Mouse (Mus musculus) stomach, embryonic 16.5 days (tissue): ENCODE measurements around the gene Pde4c. TPM values are rescaled to one million over a fixed set of nuclear protein-coding genes. Genes with fewer than 3 reads are reported as not detected.
A peak's percentile ranks its signal among the peaks of the same experiment; 100 is the strongest.

Experiments
- ATAC-seq: fragments of 200-750 bp; cut with Nextera tagmentation; 2 replicates; pipeline ENCODE4 v1.8.0; 2017; ENCODE audit warnings: moderate number of reproducible peaks, moderate TSS enrichment; ENCODE audit not compliant: insufficient read depth, low FRiP score
- H3K27ac ChIP-seq: fragments of 300-500 bp; sonication (generic); 2 replicates; pipeline ENCODE4 v1.5.1; 2014; ENCODE audit warnings: low read length
- H3K27me3 ChIP-seq: fragments of 300-500 bp; sonication (generic); 2 replicates; pipeline ENCODE4 v1.6.1; 2014; ENCODE audit warnings: low read length, control low read depth, mixed read lengths; ENCODE audit not compliant: control insufficient read depth, insufficient read depth
- H3K36me3 ChIP-seq: fragments of 300-500 bp; sonication (generic); 2 replicates; pipeline ENCODE4 v1.6.1; 2014; ENCODE audit warnings: low read length; ENCODE audit not compliant: control insufficient read depth, insufficient read depth
- H3K4me1 ChIP-seq: fragments of 300-500 bp; sonication (generic); 2 replicates; pipeline ENCODE4 v1.6.1; 2014; ENCODE audit warnings: low read length, control low read depth, mixed read lengths; ENCODE audit not compliant: control insufficient read depth, insufficient read depth
- H3K4me2 ChIP-seq: fragments of 300-500 bp; sonication (generic); 2 replicates; pipeline ENCODE4 v1.6.1; 2014; ENCODE audit warnings: low read depth, low read length, mixed read lengths
- H3K4me3 ChIP-seq: fragments of 300-500 bp; sonication (generic); replicated peaks from 2 replicates; pipeline ENCODE4 v1.5.1; 2014; ENCODE audit warnings: mild to moderate bottlenecking, low read length
- H3K9ac ChIP-seq: fragments of 300-500 bp; sonication (generic); 2 replicates; pipeline ENCODE4 v1.6.1; 2014; ENCODE audit warnings: low read length
- H3K9me3 ChIP-seq: fragments of 300-500 bp; sonication (generic); replicated peaks from 2 replicates; pipeline ENCODE4 v1.6.1; 2016; ENCODE audit warnings: low read length, control low read depth; ENCODE audit not compliant: control insufficient read depth
- WGBS: fragments of 180-500 bp; shearing (Covaris S2); extraction: QIAGEN DNeasy Blood & Tissue Kit; methylation state at CpG from one replicate; pipeline ENCODE4 v1.1.7; 2014; 5-methylcytosine and 5-hydroxymethylcytosine counted together
- polyA plus RNA-seq: library from polyadenylated mRNA; unstranded; fragments of >200 nt; fragmentation: Nextera tagmentation; extraction: Ambion mirVana; gene quantifications from 2 replicates; pipeline ENCODE4 v1.2.1, GENCODE M21; 2015

Gene Pde4c
- polyA plus RNA-seq, 1 experiment from 2014 or later, result 0.23 TPM

DNA sequence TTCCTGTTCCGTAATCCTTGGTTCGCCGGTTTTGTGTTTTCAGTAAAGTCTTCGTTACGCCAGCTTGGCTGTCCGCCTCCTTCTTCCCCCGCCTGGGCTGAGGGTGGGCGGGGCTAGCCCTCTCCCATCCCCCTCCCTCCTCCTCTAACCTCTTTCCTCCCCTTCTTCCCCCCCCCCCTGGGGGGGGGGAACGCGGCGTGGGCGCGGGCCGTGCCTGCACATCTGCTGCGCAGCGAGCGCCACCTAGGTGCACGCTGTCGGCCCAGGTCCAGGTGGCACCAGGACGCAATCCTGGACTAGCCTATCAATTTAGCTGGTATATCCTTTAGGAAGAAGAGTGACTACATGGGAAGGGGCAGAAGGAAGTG lies 23.0 kb upstream of the Pde4c start:
- ATAC-seq, result peak; percentile 7
- Histone ChIP-seq H3K4me1 (peaks cover 46% of the 10 kb centered on the region), H3K4me2 (peak overlapping the region; percentile 72), H3K4me3 (peak overlapping the region; percentile 99), H3K27me3 (no peaks in the 10 kb centered on the region), H3K9ac (peak overlapping the region; percentile 100), H3K9me3 (no peaks in the 10 kb centered on the region), H3K36me3 (0 out of 2 replicates have a peak, but pooled peaks cover 5% of the 10 kb centered on the region), H3K27ac (peak overlapping the region; percentile 99)
- WGBS, result 2% methylated on average over 20 of the region's 20 CpGs

DNA sequence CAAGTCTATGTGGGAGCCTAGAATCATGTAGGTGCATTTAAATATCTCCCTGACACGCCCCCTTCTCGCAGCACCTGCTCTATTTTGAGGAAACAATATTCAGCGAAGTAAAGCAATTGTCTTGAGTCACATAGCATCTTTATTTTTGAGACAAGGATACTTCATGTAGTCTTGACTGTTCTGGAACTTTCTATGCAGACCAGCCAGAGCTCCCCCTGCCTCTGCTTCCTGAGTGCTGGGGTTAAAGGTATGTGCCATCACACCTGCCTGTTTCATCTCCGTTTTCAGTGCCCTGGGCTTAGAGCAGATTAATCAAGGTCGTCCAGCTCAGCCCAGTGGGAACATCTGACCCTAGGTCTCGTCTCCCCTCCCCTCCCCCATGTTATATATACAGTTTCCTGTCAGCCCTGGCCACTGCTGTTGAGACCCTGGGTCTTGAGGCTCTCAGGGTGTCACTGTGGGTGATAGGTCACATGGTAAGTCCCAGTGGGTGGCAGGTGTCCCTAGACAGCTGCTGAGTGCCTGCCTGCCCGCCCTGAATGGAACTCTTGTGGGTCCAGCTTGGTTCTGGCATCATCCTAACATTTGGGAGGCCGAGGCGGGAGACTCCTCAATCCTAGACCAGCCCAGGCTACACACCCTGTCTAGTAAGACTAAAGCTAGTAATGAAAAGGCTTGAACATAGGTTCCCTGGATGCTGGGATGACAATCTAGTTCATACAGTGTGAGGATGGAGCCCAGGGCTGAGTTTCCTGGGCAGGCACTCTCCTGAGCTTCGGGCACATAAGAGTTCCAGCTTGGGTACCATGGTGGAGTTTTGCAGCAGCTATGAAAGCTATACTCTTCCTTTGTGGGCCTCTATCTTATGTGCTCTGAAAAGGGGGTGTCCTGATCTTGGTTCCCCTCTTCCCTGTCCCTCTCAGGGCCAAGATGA lies 22.2 kb upstream of the Pde4c start:
- Histone ChIP-seq H3K27me3 (no peaks in the 10 kb centered on the region), H3K36me3 (0 out of 2 replicates have a peak, but pooled peaks cover 5% of the 10 kb centered on the region), H3K4me1 (peaks cover 38% of the 10 kb centered on the region), H3K9me3 (no peaks in the 10 kb centered on the region), H3K9ac (peak overlapping the region; percentile 100), H3K4me3 (peak overlapping the region; percentile 99), H3K4me2 (peak overlapping the region; percentile 72), H3K27ac (peak overlapping the region; percentile 99; the same call in 1 of the 2 replicates)
- ATAC-seq, result no peak
- WGBS, result 47% methylated on average over 10 of the region's 10 CpGs

DNA sequence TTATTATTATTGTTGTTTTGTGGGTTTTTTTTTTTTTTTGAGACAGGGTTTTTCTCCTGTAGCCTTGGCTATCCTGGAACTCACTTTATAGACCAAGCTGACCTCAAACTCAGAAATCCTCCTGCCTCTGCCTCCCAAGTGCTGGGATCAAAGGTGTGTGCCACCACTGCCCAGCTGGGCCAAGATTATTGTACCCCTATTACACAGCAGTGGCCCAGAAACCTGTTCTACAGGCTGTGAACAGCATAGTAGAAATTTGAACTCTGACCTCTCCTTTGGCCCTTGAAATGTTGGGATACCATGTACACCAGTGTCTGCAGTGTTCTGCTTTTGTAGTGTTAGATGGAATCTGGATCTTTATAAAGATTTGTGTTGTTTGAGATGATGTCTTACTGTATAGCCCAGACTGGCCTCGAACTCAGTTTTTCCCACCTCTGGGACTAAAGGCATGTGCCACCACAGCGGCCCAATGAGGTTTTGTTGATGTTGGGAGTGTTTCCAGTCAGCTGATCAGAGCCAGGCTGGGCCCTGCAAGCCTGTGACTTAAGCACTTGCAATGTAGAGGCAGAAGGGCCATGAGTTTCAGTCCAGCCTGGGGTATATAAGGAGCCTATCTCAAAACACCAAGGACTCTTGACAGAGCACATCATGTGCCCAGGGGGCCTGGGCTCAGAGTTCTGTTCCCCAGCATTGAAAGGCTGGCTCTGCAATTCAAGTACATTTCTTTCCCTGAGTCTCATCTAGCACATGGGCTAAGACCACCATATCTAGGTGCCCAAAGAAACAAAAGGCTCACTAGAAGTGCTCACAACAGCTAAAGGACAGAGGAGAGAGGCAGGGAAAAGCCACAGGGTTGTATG lies 21.3 kb upstream of the Pde4c start:
- 71% methylated on average over 2 of the region's 2 CpGs for WGBS
- peak overlapping the region; percentile 46 for H3K9ac ChIP-seq
- H3K36me3 ChIP-seq, result 0 out of 2 replicates have a peak, but pooled peaks cover 5% of the 10 kb centered on the region
- peak overlapping the region; percentile 99 for H3K4me3 ChIP-seq
- peaks cover 29% of the 10 kb centered on the region for H3K4me1 ChIP-seq
- no peaks in the 10 kb centered on the region for H3K27me3 ChIP-seq
- peak overlapping the region; percentile 72 for H3K4me2 ChIP-seq
- 0 out of 2 replicates have a peak overlapping the region, but pooled peaks have one; percentile 2 for H3K27ac ChIP-seq
- ATAC-seq, result no peak
- H3K9me3 ChIP-seq, result no peaks in the 10 kb centered on the region

DNA sequence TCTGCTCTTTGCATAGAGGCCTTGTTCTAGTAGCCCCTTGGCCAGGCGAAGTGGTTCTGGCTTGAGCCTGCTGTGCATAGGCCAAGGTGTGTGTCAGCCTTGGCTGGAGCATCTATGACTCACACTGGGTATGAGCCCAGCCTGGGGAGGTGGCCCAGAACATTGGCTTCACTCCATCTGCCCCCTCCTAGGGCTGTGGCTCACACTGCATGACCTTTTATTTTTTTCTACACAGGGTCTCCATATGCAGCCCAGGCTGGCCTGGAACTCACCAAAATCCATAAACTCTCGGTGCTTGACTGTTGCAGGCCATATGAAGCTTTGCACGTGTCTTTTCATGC lies 20.7 kb upstream of the Pde4c start:
- no peaks in the 10 kb centered on the region for H3K9me3 ChIP-seq
- no peak overlapping the region for H3K4me3 ChIP-seq
- H3K27me3 ChIP-seq, result no peaks in the 10 kb centered on the region
- 0 out of 2 replicates have a peak, but pooled peaks cover 5% of the 10 kb centered on the region for H3K36me3 ChIP-seq
- 0 out of 2 replicates have a peak overlapping the region, but pooled peaks have one; percentile 72 for H3K4me2 ChIP-seq
- peaks cover 23% of the 10 kb centered on the region for H3K4me1 ChIP-seq
- ATAC-seq, result no peak
- H3K27ac ChIP-seq, result 0 out of 2 replicates have a peak overlapping the region, but pooled peaks have one; percentile 2
- 0 out of 2 replicates have a peak overlapping the region, but pooled peaks have one; percentile 5 for H3K9ac ChIP-seq
- 69% methylated on average over 3 of the region's 3 CpGs for WGBS

DNA sequence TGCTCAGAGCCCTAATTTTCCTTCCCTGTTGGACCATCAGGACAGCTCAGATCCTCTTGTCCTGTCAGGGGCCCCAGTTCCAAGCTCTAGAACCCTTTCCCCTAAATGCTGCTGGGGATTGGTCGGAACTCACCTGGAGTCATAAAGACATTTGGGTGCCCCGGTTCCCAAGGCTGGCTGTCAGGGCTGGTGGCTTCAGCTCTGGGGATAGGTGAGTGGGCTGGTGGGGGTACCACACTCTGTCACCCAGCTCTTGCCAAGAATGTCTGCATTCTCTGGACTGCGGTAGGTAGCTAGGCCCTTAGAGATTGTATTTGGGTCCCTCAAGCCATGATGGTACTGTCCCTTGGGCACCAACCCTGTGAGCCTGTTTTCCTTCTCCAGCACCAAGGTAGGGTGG lies 20.2 kb upstream of the Pde4c start, which contains the start of gene Iqcn:
TSS of gene Iqcn (plus strand) at position 171 of the 400 bp plus-strand sequence.
- Histone ChIP-seq H3K36me3 (0 out of 2 replicates have a peak, but pooled peaks cover 5% of the 10 kb centered on the region), H3K4me2 (peak within 1 kb of the TSS; percentile 72; the same call in 1 of the 2 replicates), H3K4me3 (no peak within 1 kb of the TSS), H3K27ac (0 out of 2 replicates have a peak within 1 kb of the TSS, but pooled peaks have one; percentile 2), H3K4me1 (peaks cover 19% of the 10 kb centered on the region), H3K9me3 (no peaks in the 10 kb centered on the region), H3K27me3 (no peaks in the 10 kb centered on the region), H3K9ac (peak within 1 kb of the TSS; percentile 5; the same call in 1 of the 2 replicates)
- ATAC-seq, result no peak
- 92% methylated on average over 3 of the region's 3 CpGs for WGBS

DNA sequence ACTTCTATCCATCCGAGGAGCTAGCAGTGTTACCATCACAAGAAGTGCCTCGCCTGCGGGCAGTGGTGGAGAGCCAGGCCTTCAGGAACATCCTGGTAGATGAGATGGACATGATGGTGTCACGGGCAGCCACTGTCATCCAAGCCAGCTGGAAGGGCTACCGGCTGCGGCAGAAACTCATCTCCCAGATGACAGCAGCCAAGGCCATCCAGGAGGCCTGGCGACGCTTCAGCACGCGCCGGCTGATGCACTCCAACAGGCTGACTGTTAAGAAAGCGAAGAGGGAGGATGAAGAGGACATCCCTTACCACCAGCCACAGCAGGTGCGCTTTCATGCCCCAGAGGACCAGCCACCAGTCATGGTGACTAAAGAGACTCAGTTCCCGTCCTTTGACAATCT lies 15.2 kb upstream of the Pde4c start:
- Histone ChIP-seq H3K9ac (no peak overlapping the region), H3K27ac (no peak overlapping the region), H3K4me2 (no peak overlapping the region), H3K27me3 (no peaks in the 10 kb centered on the region), H3K9me3 (no peaks in the 10 kb centered on the region), H3K4me3 (no peak overlapping the region), H3K36me3 (no peaks in the 10 kb centered on the region), H3K4me1 (no peaks in the 10 kb centered on the region)
- no peak for ATAC-seq
- 88% methylated on average over 14 of the region's 14 CpGs for WGBS

DNA sequence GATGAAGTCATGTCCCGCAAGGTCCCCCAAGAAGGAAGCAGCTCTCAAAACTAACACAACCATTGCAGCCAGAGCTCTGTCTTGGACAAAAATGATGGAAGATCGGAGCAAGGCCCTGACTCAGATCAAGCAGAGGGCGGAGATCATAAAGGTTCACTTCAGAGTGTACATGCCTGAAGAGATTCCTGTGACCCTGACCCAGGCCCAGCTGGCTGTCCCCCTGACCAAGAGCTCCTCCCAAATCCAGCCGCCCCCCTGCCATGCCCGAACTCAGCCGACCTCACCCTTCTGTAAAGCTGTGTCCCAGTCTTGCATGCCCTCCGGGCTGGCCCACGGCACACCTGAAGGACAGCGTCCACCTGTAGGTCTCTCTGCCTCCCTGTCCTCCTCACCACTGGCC lies 13.7 kb upstream of the Pde4c start:
- no peaks in the 10 kb centered on the region for H3K4me1 ChIP-seq
- no peak overlapping the region for H3K27ac ChIP-seq
- H3K9ac ChIP-seq, result no peak overlapping the region
- WGBS, result 85% methylated on average over 9 of the region's 9 CpGs
- no peak overlapping the region for H3K4me3 ChIP-seq
- H3K9me3 ChIP-seq, result no peaks in the 10 kb centered on the region
- no peaks in the 10 kb centered on the region for H3K27me3 ChIP-seq
- H3K4me2 ChIP-seq, result no peak overlapping the region
- no peaks in the 10 kb centered on the region for H3K36me3 ChIP-seq
- no peak for ATAC-seq

DNA sequence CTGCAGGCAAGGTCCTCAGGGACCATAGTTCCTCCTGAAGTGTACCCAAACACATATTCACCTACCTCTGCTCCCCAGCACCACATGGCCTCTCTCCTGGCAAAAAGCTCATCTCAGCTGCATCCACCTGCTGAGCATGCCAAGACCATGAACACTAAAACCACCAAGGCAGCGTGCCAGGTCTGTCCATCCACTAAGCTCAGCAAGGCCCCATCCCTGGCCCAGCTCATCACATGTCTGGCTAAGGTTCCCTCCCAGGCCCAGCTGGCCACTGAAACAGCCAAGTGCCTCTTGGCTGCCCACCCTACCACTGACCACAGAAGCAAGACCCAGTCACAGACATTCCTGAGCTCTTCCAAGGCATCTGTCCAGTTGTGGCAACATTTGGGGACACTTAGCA lies 13.2 kb upstream of the Pde4c start:
- H3K27ac ChIP-seq, result no peak overlapping the region
- 85% methylated on average over 1 of the region's 1 CpGs for WGBS
- no peaks in the 10 kb centered on the region for H3K9me3 ChIP-seq
- H3K36me3 ChIP-seq, result no peaks in the 10 kb centered on the region
- no peak for ATAC-seq
- no peak overlapping the region for H3K4me2 ChIP-seq
- H3K27me3 ChIP-seq, result no peaks in the 10 kb centered on the region
- no peak overlapping the region for H3K4me3 ChIP-seq
- H3K9ac ChIP-seq, result no peak overlapping the region
- H3K4me1 ChIP-seq, result no peaks in the 10 kb centered on the region
